Mouse (Mus musculus) olfactory bulb, adult 2 months (tissue): ENCODE results near the gene Wee1.

Source experiments
- CTCF ChIP-seq: fragments of 200-500 bp; IDR thresholded peaks from 2 replicates; pipeline ENCODE4 v1.5.1; 2012; ENCODE audit warnings: low read depth, mild to moderate bottlenecking, low read length, moderate library complexity; ENCODE audit not compliant: insufficient read depth
- POLR2A ChIP-seq: fragments of 200-500 bp; IDR thresholded peaks from 2 replicates; pipeline ENCODE4 v1.6.1; 2012; ENCODE audit warnings: mild to moderate bottlenecking, low read depth, low read length, moderate library complexity; ENCODE audit not compliant: insufficient read depth

GRCm38 (mm10) chr7:110091670-110092069, 30.2 kb upstream of the Wee1 start:
- TF ChIP-seq POLR2A (no peak), CTCF (no peak)
